Mouse (Mus musculus) limb, embryonic 15.5 days (tissue): Measurements from ENCODE around the gene Ranbp3. TPM values are rescaled to one million over a fixed set of nuclear protein-coding genes. Genes with fewer than 3 reads are reported as not detected.
A peak's percentile ranks its signal among the peaks of the same experiment; 100 is the strongest.

Experiments
- ATAC-seq: fragments of 200-750 bp; cut with Nextera tagmentation; 2 replicates; pipeline ENCODE4 v1.8.0; 2017; ENCODE audit warnings: low read depth, moderate TSS enrichment; ENCODE audit not compliant: insufficient number of reproducible peaks, low FRiP score, low TSS enrichment
- H3K27ac ChIP-seq: fragments of 300-500 bp; sonication (generic); 2 replicates; pipeline ENCODE4 v1.5.1; 2015; ENCODE audit warnings: moderate library complexity, mild to moderate bottlenecking, inconsistent platforms
- H3K27me3 ChIP-seq: fragments of 300-500 bp; sonication (generic); 2 replicates; pipeline ENCODE4 v1.6.1; 2015; ENCODE audit warnings: inconsistent platforms
- H3K36me3 ChIP-seq: fragments of 300-500 bp; sonication (generic); 2 replicates; pipeline ENCODE4 v1.6.1; 2015; ENCODE audit warnings: inconsistent platforms
- H3K4me1 ChIP-seq: fragments of 300-500 bp; sonication (generic); 2 replicates; pipeline ENCODE4 v1.6.1; 2015; ENCODE audit warnings: inconsistent platforms
- H3K4me2 ChIP-seq: fragments of 300-500 bp; sonication (generic); 2 replicates; pipeline ENCODE4 v1.6.1; 2015; ENCODE audit warnings: mild to moderate bottlenecking, inconsistent platforms
- H3K4me3 ChIP-seq: fragments of 300-500 bp; sonication (generic); 2 replicates; pipeline ENCODE4 v1.5.1; 2015; ENCODE audit warnings: mild to moderate bottlenecking, inconsistent platforms
- H3K9ac ChIP-seq: fragments of 300-500 bp; sonication (generic); 2 replicates; pipeline ENCODE4 v1.6.1; 2015; ENCODE audit warnings: inconsistent platforms
- H3K9me3 ChIP-seq: fragments of 300-500 bp; sonication (generic); 2 replicates; pipeline ENCODE4 v1.6.1; 2016; ENCODE audit warnings: inconsistent platforms
- WGBS: fragments of 180-500 bp; shearing (Covaris S2); methylation state at CpG from one replicate; pipeline ENCODE4 v1.1.7; 2015; 5-methylcytosine and 5-hydroxymethylcytosine counted together
- polyA plus RNA-seq: library from polyadenylated mRNA; unstranded; fragments of >200 nt; fragmentation: Nextera tagmentation; extraction: Ambion mirVana; gene quantifications from 2 replicates; pipeline ENCODE4 v1.2.1, GENCODE M21; 2015

Gene Ranbp3
- polyA plus RNA-seq, 1 experiment from 2014 or later = 86.0 TPM

DNA sequence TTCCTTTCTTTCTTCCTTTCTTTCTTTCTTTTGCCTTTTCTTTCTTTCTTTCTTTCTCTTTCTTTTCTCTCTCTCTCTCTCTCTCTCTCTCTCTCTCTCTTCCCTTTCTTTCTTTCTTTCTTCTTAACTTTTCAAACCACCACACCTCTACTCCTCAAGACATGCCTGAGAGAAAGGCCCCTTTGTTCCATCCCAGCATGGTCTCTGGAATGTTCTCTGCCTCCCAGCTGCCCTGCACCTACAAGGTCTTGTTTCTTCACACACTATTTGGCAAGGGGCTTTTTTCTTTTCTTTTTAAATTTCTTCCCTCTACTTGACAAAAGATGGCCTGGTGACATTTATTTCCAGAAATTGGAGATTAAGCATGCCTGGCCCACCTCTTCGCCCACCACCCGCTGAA lies 56.6 kb downstream of the Ranbp3 start:
- Histone ChIP-seq H3K9me3 (no peaks in the 10 kb centered on the region), H3K4me2 (no peak overlapping the region), H3K4me1 (peaks cover 31% of the 10 kb centered on the region), H3K9ac (no peak overlapping the region), H3K27ac (no peak overlapping the region), H3K27me3 (no peaks in the 10 kb centered on the region), H3K4me3 (no peak overlapping the region), H3K36me3 (no peaks in the 10 kb centered on the region)
- no peak for ATAC-seq
- 72% methylated on average over 2 of the region's 2 CpGs for WGBS

DNA sequence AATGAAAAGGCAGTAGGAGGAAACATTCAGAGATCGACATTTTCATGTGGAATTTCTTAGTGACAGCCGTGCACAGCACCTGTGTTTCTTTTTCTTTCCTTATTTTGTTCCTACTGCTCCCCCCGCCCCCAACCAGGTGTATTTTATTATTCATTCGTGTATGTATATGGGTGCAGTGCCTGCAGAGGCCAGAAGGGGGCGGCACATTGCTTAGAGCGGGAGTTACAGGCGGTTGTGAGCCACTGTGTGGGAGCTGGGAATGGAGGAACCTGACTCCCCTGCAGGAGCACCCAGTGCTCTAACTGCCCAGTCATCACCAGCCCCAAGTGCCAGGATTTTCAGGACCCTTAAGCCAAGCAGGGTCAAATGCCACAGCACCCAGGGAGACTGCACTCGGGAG lies 63.4 kb downstream of the Ranbp3 start:
- H3K9ac ChIP-seq = no peak overlapping the region
- H3K4me3 ChIP-seq = no peak overlapping the region
- H3K36me3 ChIP-seq = no peaks in the 10 kb centered on the region
- no peak overlapping the region for H3K4me2 ChIP-seq
- no peaks in the 10 kb centered on the region for H3K4me1 ChIP-seq
- H3K27me3 ChIP-seq = no peaks in the 10 kb centered on the region
- no peaks in the 10 kb centered on the region for H3K9me3 ChIP-seq
- ATAC-seq = no peak
- no peak overlapping the region for H3K27ac ChIP-seq
- 38% methylated on average over 8 of the region's 8 CpGs for WGBS

DNA sequence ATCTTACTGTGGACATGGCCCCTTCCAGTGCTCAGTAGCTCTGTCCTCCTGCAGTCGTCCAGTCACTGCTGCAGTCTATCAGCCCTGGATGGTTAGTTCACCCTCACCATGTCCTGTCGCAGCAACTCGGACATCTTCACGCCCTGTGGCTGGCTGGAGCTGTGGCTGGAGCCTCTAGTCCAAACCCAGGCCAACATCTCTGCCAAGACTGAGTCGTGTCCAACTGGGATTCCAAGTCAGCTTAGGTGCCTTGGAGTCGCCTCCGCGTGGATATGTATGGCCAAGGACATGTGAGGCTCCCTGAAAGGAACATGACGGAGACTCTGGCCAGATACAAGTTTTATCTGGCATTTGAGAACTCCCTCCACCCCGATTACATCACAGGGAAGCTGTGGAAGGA lies 65.1 kb downstream of the Ranbp3 start:
- H3K27ac ChIP-seq = no peak overlapping the region
- 78% methylated on average over 10 of the region's 10 CpGs for WGBS
- H3K36me3 ChIP-seq = no peaks in the 10 kb centered on the region
- H3K27me3 ChIP-seq = no peaks in the 10 kb centered on the region
- H3K9me3 ChIP-seq = no peaks in the 10 kb centered on the region
- no peak overlapping the region for H3K4me2 ChIP-seq
- no peak for ATAC-seq
- no peak overlapping the region for H3K9ac ChIP-seq
- no peak overlapping the region for H3K4me3 ChIP-seq
- H3K4me1 ChIP-seq = no peaks in the 10 kb centered on the region

DNA sequence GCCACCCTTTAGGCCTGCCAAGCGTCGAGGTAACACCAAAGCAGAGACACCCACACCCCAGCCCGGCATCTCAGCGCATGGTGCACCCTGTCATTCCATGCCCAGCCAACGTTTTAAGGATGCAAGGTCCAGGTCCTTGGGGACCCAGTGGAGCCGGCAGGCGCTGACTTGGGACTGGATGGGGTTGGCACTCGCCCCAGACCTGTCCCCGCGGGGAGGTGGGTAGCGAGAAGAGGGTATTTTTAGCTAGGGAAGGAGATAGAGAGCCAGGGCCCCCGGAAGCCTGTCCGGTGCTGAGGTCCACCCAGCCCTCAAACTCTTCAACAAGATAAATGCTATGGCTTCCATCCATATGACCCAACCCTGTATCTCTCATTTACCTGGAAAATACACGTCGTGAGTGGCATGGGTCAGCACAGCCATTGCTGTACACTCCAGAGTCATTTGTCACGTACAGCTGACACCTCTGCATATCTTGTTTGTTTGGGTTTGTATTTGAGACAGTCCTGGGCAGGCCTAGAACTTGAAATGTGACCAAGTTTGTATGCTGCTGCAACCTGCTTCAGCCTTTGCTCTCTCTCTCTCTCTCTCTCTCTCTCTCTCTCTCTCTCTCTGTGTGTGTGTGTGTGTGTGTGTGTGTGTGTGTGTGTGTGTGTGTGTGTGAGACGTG lies 67.2 kb downstream of the Ranbp3 start:
- H3K36me3 ChIP-seq = no peaks in the 10 kb centered on the region
- H3K9me3 ChIP-seq = no peaks in the 10 kb centered on the region
- WGBS = 79% methylated on average over 17 of the region's 17 CpGs
- no peak for ATAC-seq
- no peaks in the 10 kb centered on the region for H3K27me3 ChIP-seq
- no peak overlapping the region for H3K4me2 ChIP-seq
- no peak overlapping the region for H3K27ac ChIP-seq
- no peak overlapping the region for H3K9ac ChIP-seq
- H3K4me1 ChIP-seq = no peaks in the 10 kb centered on the region
- H3K4me3 ChIP-seq = no peak overlapping the region

DNA sequence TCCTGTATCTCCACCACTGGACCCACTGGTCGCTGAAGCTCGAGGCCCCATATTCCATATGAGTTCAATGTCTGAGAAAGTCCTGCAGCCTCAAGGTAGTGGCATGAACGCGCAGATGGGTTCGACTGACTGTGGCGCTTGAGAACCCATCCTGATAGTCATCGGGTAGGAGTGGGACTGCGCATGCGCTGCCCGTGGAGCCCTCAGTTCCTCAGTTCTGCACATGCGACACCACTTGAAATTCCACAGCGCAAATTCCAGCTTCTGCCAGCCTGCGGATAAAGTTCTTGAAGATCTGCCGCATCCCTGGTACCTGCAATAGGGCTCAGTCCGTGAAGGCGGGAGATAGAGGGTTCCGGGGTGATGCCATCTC lies 67.7 kb downstream of the Ranbp3 start:
- Histone ChIP-seq H3K4me2 (no peak overlapping the region), H3K27ac (no peak overlapping the region), H3K9ac (no peak overlapping the region), H3K27me3 (no peaks in the 10 kb centered on the region), H3K36me3 (no peaks in the 10 kb centered on the region), H3K9me3 (no peaks in the 10 kb centered on the region), H3K4me3 (no peak overlapping the region), H3K4me1 (no peaks in the 10 kb centered on the region)
- ATAC-seq = no peak
- 79% methylated on average over 17 of the region's 17 CpGs for WGBS

DNA sequence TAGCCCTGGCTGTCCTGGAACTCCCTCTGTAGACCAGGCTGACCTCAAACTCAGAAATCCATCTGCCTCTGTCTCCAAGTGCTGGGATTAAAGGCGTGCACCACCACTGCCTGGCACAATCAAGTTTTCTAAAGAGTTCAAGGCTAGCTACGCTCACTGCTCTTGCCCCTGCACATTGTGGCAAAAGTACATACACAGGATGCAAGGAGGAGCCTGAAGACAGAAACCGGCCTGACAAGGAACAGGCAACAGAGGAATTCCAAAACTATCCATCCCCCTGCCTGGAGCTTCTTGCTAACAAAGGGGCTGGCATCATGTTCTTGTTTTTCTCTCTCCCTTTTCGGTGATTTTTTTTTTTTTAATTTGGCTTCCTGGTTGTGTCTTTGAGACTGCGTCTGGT lies 71.1 kb downstream of the Ranbp3 start:
- Histone ChIP-seq H3K4me1 (no peaks in the 10 kb centered on the region), H3K4me2 (no peak overlapping the region), H3K36me3 (no peaks in the 10 kb centered on the region), H3K27me3 (no peaks in the 10 kb centered on the region), H3K9me3 (no peaks in the 10 kb centered on the region), H3K4me3 (no peak overlapping the region), H3K9ac (no peak overlapping the region), H3K27ac (peak overlapping the region; percentile 17; the same call in 1 of the 2 replicates)
- no peak for ATAC-seq
- 42% methylated on average over 5 of the region's 5 CpGs for WGBS

DNA sequence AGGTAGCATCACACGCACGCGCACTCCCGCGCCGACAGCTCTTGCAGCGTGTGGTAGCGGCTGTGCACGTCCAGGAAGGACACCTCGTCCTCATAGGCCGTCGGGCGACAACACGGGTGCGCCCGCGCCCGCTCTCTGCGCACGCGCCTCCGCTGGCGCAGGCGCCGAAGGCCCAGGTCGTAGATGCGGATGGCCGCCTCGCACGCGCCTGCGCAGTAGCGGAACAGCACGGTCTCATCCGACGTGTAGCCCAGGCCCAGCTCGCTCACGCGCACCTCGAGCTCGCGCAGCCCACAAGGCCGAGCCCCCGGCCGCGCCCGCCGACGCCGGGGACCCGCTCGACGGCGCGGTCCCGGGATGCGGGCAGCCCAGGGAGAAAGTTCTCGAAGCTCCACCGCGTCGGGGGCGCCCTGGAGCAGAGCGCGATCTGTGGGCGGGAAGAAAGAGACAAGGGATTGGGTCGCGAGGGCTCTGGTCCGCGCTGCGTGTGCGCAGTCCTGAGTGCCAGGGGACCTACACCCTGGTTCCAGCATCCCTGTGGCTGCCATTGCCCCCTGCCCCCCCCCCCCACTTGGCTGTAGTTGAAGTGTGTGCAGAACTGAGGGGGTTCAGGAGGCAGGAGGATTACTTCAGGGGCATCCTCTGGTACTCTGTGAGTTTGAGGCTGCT lies 78.4 kb downstream of the Ranbp3 start:
- Histone ChIP-seq H3K36me3 (no peaks in the 10 kb centered on the region), H3K27me3 (peaks cover 51% of the 10 kb centered on the region), H3K4me2 (peak overlapping the region; percentile 42), H3K27ac (no peak overlapping the region), H3K9me3 (no peaks in the 10 kb centered on the region), H3K4me1 (peaks cover 37% of the 10 kb centered on the region), H3K9ac (no peak overlapping the region), H3K4me3 (peak overlapping the region; percentile 31)
- ATAC-seq = peak; percentile 56; the same call in 1 of the 2 replicates
- 35% methylated on average over 71 of the region's 71 CpGs for WGBS

DNA sequence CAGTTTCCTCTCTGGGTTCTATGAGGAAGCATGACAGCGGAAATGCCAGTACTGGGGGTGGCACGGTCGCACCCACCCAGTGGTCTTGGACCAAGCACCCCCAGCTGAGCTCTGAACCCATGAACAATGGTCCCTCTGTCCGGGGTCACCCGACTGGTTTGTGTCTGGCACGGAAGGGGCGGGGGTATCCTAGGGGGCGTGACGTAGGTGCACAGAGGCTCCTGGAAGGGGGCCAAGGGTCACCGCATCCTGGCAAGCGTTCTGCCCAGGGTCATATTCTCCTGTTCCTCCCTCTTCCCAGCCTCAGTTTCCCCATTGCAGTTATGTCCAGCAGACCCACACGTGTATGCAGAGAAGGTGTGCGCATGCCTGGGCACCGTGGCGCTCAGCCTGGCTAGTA lies 80.4 kb downstream of the Ranbp3 start:
- Histone ChIP-seq H3K4me2 (no peak overlapping the region), H3K27me3 (peaks cover 61% of the 10 kb centered on the region), H3K9me3 (no peaks in the 10 kb centered on the region), H3K4me3 (no peak overlapping the region), H3K27ac (no peak overlapping the region), H3K9ac (no peak overlapping the region), H3K36me3 (no peaks in the 10 kb centered on the region), H3K4me1 (peaks cover 56% of the 10 kb centered on the region)
- 25% methylated on average over 15 of the region's 15 CpGs for WGBS
- no peak for ATAC-seq

DNA sequence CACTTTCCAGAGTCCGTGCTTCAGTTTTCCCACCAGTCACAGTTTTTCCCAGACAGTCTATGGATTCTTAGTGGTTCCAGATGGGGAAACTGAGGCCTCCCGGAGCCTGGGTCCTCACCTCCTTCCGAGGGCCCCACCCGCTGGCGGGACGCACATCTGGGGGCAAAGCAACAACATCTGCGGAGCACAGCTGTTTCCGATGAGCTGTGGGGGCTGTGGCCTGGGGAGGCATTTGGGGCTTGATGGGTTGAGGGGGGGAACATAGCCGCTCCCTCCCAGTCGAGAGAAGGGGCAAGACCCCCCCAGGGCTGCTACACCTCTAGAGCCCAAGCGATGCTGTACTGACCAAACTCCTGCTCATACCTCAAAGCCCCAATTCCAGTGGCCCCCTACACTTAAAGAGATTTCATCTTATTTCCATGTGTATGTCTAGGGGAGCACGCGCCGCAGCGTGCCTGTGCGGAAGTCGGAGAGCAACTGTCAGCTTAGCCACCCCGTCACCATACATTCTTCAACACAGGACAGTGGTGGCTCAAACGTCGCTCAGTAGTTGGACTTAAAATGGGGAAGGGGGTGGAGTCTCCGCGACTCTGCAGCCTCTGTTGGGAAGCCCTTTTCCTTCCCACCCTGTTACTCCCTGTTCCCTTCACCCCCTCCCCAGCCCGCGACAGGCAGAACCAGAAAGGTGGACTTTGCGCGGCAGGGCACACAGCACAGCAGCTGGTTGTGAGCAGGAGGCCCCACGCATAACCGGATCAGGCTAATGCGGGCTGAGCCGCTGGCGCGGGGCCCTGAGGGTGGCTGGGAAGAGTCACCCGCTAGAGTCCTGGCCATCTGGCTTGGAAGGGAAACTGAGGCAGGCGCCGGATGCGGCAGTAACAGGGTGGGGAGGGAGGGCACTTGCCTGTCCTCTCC lies 81.4 kb downstream of the Ranbp3 start:
- Histone ChIP-seq H3K4me2 (peak overlapping the region; percentile 28), H3K4me3 (peak overlapping the region; percentile 15), H3K27ac (no peak overlapping the region), H3K36me3 (no peaks in the 10 kb centered on the region), H3K4me1 (peaks cover 58% of the 10 kb centered on the region), H3K9me3 (no peaks in the 10 kb centered on the region), H3K27me3 (peaks cover 61% of the 10 kb centered on the region), H3K9ac (no peak overlapping the region)
- WGBS = 10% methylated on average over 36 of the region's 36 CpGs
- no peak for ATAC-seq

DNA sequence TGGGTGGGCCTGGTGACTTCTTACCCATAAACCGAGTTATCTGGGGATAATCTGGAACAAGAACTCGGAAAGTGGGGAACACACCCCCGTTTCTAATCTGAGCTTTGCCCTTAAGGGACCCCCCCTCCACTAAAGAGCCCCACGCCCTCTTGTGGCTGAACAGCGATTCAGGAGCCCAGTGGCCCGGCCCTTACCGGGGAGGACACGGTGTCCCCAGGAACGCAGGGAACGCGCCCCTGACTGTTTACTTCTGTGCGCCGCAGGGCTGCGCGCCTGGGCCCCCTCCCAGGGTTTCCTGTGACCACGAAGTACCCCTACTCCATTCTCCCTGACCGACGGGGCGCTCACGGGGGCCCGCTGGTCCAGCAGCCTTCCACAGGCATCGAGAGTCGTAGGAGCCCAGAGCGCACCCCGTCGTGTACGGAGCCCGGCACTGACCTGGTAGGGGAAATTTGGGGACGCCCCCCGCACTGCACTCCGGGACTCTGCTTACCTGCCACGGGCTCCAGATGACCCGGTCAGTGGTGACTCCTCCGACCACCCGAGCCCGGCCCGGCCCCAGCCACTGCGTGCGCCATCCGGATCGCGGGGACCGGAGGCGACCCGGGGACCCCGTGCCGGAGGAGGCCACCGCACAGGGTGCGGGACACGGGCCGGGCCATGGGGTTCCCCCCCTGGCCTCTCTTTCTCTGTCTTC lies 83.8 kb downstream of the Ranbp3 start:
- peaks cover 59% of the 10 kb centered on the region for H3K4me1 ChIP-seq

DNA sequence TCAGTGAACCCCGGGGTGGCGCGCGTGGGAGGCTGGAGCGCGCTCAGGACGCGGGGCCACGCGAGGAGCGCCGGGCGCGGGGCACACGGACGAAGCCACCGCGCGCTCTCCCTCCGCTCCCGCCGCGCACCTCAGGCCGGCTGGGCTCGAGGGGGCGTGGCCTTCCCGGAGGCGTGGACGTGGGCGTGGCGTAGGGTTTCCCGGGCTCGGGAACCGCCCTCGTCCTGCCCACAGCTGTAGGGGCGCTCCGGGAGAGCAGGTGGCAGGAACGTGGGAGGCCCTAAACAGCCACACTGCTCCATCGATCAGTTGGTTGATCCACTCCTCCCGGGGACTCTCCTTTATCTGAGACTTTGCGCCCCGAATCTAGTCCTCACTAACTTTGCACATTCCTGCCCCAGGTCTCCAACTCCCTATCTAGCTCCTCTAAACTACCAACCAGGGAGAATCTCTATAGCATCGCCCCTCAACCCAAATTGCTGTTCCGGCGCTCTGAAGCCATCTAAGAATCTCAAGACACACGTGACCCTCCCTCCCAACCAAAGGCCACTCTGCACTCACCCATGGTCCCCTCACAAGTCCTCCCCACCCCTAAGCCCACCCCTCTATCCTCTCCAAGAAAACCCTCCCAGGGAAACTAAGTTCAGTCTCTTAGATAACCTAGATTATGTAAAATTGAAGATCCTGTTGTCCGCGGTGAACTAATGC lies 84.5 kb downstream of the Ranbp3 start, which contains the start of gene Nrtn:
TSS of gene Nrtn (minus strand) at position 115 of the 708 bp plus-strand sequence.
- ATAC-seq = peak; percentile 42; the same call in 1 of the 2 replicates
- no peak within 1 kb of the TSS for H3K27ac ChIP-seq
- no peaks in the 10 kb centered on the region for H3K36me3 ChIP-seq
- peak within 1 kb of the TSS; percentile 59 for H3K9ac ChIP-seq
- H3K4me1 ChIP-seq = peaks cover 64% of the 10 kb centered on the region
- peaks cover 46% of the 10 kb centered on the region for H3K27me3 ChIP-seq
- H3K4me2 ChIP-seq = peak within 1 kb of the TSS; percentile 98
- under 1% methylated on average over 46 of the region's 48 CpGs for WGBS
- no peaks in the 10 kb centered on the region for H3K9me3 ChIP-seq
- H3K4me3 ChIP-seq = peak within 1 kb of the TSS; percentile 58

More for the DNA sequence above, 83.8 kb downstream of the Ranbp3 start:
- WGBS = 1% methylated on average over 51 of the region's 51 CpGs
- Histone ChIP-seq H3K27ac (no peak overlapping the region), H3K4me2 (peak overlapping the region; percentile 98), H3K9ac (peak overlapping the region; percentile 59), H3K4me3 (peak overlapping the region; percentile 58), H3K27me3 (peaks cover 54% of the 10 kb centered on the region), H3K36me3 (no peaks in the 10 kb centered on the region), H3K9me3 (no peaks in the 10 kb centered on the region)
- ATAC-seq = peak; percentile 3; the same call in 1 of the 2 replicates
